Mouse (Mus musculus): ENCODE results near the gene Gm10184. TPM values are rescaled to one million over a fixed set of nuclear protein-coding genes. Genes with fewer than 3 reads are reported as not detected.

Gene Gm10184
- polyA plus RNA-seq (2012; rRNA removed): 20.3 and 34.7 TPM in 2 replicates

DNA sequence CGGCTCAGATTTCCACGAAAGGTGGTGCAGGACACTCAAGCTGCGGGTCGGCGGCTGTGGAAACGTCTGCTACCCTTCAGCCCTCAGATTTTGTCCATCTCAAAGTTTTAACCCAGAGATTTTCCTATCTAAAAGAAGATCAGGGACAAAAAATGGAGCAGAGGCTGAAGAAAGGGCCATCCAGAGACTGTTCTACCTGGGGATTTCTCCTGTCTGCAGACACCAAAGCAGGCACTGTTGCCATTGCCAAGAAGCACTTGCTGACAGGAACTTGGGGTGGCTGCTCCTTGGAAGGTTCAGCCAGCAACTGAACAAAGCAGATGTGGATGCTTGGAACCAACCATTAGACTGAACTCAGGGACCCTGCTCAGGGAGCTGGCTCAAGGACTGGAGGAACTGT, at the start of gene Gm10184:
TSS of gene Gm10184 (minus strand) at position 101 of the 400 bp plus-strand sequence.

Measured in colon, adult 2 months (tissue).